Mouse (Mus musculus): ENCODE measurements around the gene Fbxo6. TPM values are rescaled to one million over a fixed set of nuclear protein-coding genes. Genes with fewer than 3 reads are reported as not detected.

Fbxo6 gene
- total RNA-seq (2023) = 10 to 100 TPM; 14.1 to 18.5 TPM

GRCm38 (mm10) chr4:148151267-148152168 lies at the start of gene Fbxo6:
Fbxo6 (minus strand) TSS chr4:148152140.

GRCm38 (mm10) chr4:148160436-148161390 lies 8.8 kb upstream of the Fbxo6 start, which contains the start of the genes Fbxo44 and Fbxo2:
Fbxo44 (minus strand) TSS chr4:148160482.
Fbxo2 (plus strand) TSS chr4:148160621.

GRCm38 (mm10) chr4:148130561-148131413 lies 21.2 kb downstream of the Fbxo6 start, which contains the start of gene Draxin:
Draxin (minus strand) TSS chr4:148130698.

GRCm38 (mm10) chr4:148130133-148130532 lies 21.8 kb downstream of the Fbxo6 start, which contains the start of gene Mad2l2:
Mad2l2 (plus strand) TSS chr4:148130384.

Other genes with a start within 250 kb of the Fbxo6 start
- gene Mfn2, start 247.4 kb downstream of the Fbxo6 start, total RNA-seq (2023) = 10 to 100 TPM; 46.3 to 53.6 TPM
- gene Plod1, start 215.4 kb downstream of the Fbxo6 start, total RNA-seq (2023) = 1 to 10 TPM; 6.5 to 6.7 TPM
- 10 to 100 TPM; 65.5 to 69.7 TPM for gene 2510039O18Rik, start 211.2 kb downstream of the Fbxo6 start, total RNA-seq (2023)
- not detected for gene Nppb, start 166.4 kb downstream of the Fbxo6 start, total RNA-seq (2023)
- gene Nppa, start 151.4 kb downstream of the Fbxo6 start, total RNA-seq (2023) = not detected
- gene Clcn6, start 113.3 kb downstream of the Fbxo6 start, total RNA-seq (2023) = 10 to 100 TPM; 38.3 to 38.7 TPM
- 10 to 100 TPM; 15.1 to 18.0 TPM for gene Mthfr, start 113.1 kb downstream of the Fbxo6 start, total RNA-seq (2023)
- 10 to 100 TPM; 12.8 to 16.6 TPM for gene Agtrap, start 64.1 kb downstream of the Fbxo6 start, total RNA-seq (2023)
- 10 to 100 TPM; 29.2 to 31.7 TPM for gene Mad2l2, start 21.8 kb downstream of the Fbxo6 start, total RNA-seq (2023)
- gene Draxin, start 21.4 kb downstream of the Fbxo6 start, total RNA-seq (2023) = not detected
- gene Fbxo44, start 8.3 kb upstream of the Fbxo6 start, total RNA-seq (2023) = 1 to 10 TPM; 5.6 to 6.2 TPM
- gene Fbxo2, start 8.5 kb upstream of the Fbxo6 start, total RNA-seq (2023) = not detected
- gene Disp3, start 135.8 kb upstream of the Fbxo6 start, total RNA-seq (2023) = not detected

All from B cell, adult 67 days (primary cell).